Mouse (Mus musculus): ENCODE data around the gene Pld4. TPM values are rescaled to one million over a fixed set of nuclear protein-coding genes. Genes with fewer than 3 reads are reported as not detected.

Pld4 gene
- total RNA-seq, 2 experiments from 2014 or later = 3.4 to 4.1 TPM

- DNase-seq = peak; percentile 4
Observed at GRCm38 (mm10) chr12:112767036-112767890, 6.8 kb downstream of the Pld4 start.

GRCm38 (mm10) chr12:112768166-112768565 lies 7.7 kb downstream of the Pld4 start:
- DNase-seq = no peak

DNA sequence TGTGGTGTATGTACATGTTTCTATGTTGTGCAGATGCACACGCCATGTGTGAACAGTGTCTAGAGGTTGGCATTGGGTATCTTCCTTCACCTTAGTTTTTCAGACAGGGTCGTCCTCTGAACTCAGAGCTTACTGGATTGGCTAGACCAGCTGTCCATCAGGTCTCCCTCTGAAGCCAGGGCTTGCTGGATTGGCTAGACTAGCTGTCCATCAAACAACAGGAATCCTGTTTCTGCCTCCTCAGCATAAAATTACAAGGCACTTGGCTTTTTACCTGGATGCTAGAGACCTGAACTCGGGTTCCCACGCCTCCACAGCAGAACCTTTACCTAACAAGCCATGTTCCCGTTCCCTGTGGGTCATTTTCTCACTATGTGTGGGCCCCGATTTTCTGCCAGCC lies 8.6 kb downstream of the Pld4 start:
- DNase-seq = peak; percentile 29

- no peak for DNase-seq
Observed at GRCm38 (mm10) chr12:112769751-112770150, 9.3 kb downstream of the Pld4 start.

- DNase-seq = no peak
Observed at GRCm38 (mm10) chr12:112770396-112770795, 9.9 kb downstream of the Pld4 start.

GRCm38 (mm10) chr12:112772306-112772705 lies 11.9 kb downstream of the Pld4 start:
- peak; percentile 3 for DNase-seq

DNA sequence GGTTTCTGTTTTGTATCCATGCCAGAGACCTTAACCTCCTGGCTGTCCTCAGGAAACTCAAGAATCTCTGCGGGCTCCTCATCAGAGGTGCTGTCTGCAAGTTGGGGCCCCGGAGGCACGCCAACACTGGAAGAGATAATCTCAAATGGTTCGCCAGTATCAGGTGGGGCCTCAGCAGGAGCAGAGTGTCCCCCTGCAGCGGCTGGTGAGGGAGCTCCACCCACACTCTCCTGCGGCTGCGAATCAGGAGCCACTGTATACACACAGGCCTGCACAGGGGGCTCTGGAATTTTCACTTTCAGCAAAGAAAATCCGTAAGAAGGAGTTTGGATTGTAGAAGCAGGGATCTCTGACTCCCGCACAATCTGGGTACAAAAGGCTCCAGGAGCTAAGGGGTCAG lies 12.9 kb downstream of the Pld4 start:
- peak; percentile 5 for DNase-seq

- DNase-seq = no peak
Observed at GRCm38 (mm10) chr12:112774026-112774425, 13.6 kb downstream of the Pld4 start.

- DNase-seq = no peak
Observed at GRCm38 (mm10) chr12:112774481-112774880, 14.0 kb downstream of the Pld4 start.

DNA sequence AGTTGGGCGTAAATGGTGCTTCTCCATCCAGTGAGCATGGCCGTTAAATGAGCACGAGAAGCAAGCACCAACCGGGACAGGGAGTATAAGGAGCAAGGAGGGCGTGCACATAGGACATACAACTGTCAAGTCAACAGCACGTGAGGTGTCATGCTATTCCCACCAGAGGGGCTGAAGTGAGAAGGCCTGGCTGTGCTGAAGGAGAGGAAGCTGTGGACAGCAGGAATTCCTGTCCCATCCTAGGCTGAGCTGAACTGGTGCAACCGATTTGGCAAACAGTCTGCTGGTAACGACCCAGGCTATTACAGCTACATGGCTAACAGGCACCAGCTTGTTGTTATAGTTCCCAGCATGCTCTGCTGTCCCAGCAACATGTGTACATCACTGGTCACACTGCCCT lies 30.6 kb downstream of the Pld4 start:
- DNase-seq = no peak

DNA sequence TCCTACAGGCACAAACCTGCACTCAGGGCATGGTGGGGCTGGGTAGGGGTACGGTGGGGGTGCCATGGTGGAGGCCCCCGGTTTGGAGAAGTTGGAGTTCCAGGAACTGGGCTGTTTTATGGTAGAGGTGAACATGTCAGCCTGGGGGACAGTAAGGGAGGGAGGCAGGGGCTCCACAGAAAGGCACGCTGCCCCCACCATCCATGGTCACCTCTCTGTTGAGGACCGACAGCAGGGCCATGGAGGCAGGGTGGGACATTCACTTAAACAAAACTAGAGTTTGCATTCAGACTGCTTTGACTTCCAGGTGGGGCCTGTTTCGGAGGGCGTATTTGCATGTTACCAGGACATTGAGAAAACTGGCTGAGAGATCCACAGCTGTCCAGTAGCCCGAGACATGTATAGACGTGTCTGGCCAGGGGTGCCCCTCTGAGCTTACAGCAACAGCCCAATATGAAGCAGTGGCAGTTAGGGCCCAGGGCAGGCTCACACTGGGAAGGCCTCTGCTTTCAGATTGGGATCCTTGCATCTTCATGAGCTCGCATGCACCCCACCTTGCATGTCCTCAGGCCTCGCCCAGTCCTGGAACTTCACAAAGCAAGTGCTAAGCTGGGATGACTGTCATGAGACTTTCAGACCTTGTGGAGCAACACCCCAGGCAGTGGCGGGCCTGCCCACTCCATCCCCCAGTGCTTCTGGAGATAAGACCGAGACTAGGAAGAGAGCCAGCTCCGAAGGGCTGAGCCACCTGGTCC lies 33.3 kb downstream of the Pld4 start:
- peak; percentile 89 for DNase-seq

GRCm38 (mm10) chr12:112794356-112794816 lies 33.9 kb downstream of the Pld4 start:
- DNase-seq = no peak

DNA sequence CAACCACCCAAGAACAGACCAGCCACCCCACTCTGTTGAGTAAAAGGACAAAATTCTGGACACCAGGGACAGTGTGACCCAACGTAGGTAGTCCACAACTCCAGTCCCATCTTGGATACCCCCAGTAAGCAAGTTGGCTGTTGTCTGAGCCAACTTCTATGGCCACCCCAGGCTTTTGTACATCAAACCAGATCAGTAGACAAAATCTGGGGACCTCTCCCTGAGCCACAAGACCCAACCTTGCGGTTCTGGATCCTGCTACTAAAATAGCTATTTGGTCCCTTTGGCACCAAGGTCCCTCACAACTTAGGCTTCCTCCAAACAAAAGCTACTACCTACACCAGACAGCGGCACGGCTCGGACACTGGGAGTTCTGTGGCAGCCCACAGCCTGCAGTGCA lies 34.5 kb downstream of the Pld4 start:
- DNase-seq = no peak

DNA sequence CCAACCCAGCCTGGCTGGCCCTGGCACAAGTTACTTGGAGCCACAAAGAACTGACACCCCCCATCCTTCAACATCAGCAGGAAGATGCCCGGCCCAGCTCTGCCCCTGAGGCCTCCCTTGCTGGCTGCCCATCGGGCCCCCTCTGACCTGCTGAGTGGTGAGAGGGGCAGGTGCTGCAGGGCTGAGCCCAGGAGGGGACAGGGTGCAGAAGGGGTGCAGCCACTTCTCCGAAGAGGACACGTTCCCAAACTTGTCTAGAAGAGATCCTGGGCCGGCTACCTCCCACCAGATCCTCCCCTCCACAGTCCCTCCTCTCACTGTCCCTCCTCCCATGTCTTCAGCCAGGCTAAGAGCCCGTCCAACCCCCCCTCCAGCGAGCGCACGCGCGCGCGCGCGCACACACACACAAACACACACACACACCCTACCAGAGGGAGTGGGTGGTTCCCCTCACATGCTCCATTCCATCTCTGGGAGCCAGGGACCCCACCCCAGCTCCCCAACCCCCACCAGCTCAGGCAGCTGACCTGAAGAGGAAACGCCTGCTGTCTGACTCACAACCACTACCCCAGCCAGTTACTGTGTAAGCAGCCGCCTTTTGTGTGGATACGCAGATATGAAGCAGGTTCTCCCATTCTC lies 35.1 kb downstream of the Pld4 start:
- peak; percentile 54 for DNase-seq

- no peak for DNase-seq
Observed at GRCm38 (mm10) chr12:112796551-112797510, 36.4 kb downstream of the Pld4 start.

GRCm38 (mm10) chr12:112797672-112798331 lies 37.3 kb downstream of the Pld4 start:
- peak; percentile 59 for DNase-seq

DNA sequence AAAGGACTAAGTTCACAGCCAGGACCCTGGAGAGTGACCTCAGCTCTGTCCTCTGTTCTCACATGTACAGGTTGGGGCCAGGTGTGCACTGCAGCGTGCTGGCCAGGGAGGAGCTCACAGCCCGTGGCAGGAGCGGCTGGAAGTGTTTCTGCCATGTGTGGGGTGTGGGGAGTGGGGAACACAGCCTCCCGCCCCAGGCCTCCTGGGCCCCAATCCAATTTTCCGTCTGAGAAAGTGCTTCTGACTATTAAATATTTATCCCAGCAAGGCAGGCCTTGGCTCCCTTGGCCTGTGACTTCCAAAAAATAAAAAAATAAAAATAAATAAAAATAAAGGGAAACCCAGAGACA lies 37.9 kb downstream of the Pld4 start:
- DNase-seq = no peak

- no peak for DNase-seq
Observed at GRCm38 (mm10) chr12:112798716-112799115, 38.3 kb downstream of the Pld4 start.

DNA sequence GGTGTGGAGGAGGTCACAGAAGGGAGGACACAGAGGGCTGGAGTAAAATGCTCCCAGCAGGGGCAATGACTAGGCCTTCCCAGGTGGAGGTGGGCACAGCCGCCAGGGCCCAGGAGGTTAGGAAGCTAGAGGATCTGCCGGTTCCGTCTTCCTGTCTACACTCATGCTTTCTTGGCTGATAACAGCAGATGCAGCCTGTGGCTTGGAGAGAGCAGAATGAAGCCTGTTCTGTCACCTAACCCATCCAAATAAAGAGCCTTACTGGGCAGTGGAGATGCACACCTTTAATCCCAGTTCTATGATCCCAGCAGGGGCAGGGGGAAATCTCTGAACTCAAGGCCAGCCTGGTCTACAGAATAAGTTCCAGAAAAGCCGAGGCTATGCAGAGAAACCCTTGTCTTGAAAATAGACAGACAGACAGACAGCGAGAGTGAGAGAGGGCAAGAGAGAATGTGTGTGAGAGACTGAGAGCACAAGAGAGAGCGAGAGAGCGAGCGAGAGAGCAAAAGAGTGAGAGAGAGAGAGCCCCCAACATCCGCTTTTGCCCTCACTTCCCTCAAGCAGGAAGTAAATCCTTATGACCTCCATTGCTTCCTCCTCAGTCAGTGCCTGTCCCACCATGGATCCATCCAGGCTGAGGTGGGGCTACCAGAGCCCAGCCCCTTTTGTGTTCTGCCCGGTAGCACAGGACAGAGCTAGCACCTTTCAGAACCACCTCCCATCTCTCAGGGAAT lies 38.9 kb downstream of the Pld4 start:
- DNase-seq = no peak

- peak; percentile 85 for DNase-seq
Observed at GRCm38 (mm10) chr12:112800476-112800875, 40.0 kb downstream of the Pld4 start.

Measured in heart, postnatal 4 days (tissue).